12 mouse cellular contexts compared by ENCODE assay signal in the genomic region with DNA sequence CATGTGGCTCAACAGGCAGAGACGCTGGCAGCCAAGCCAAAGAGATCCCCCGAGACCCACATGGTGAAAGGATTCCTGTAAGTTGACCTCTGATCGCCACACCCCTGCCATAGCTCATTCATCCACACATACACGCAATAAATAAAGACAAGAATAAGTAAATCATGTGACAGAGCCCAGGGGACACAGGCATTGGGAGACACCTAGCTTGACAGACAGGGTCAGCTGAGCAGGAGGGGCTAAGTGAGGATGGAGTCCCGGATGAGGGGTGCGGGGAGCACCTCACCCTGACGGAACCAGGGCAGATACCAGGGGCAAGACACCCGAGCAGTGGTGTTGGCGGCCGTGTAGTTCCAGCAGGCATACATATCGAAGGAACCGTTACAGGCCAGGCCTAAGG. TPM values are rescaled to one million over a fixed set of nuclear protein-coding genes. Genes with fewer than 3 reads are reported as not detected.
A peak's percentile ranks its signal among the peaks of the same experiment; 100 is the strongest.
DNase-seq lines count a peak whose midpoint lies in the region; ATAC-seq and TF ChIP-seq lines count a peak whose summit lies in the region.
"Had no signal": no experiment of that assay in that cellular context is flagged by ENCODE, and none has a peak within 500 bp of the region (broad histone marks: within the 10 kb centered on the region; RNA-seq: fewer than 3 reads in every experiment).

No protein-coding gene starts in this region.

- H3K9me3 ChIP-seq in heart, postnatal 0 days (replicated peaks; ENCODE audit: control insufficient read depth, low read length), result no peaks in the 10 kb centered on the region
- no peaks in the 10 kb centered on the region for H3K9me3 ChIP-seq in midbrain, postnatal 0 days (ENCODE audit: low read length)
- H3K9me3 ChIP-seq in midbrain, embryonic 10.5 days (replicated peaks), result peaks cover 4% of the 10 kb centered on the region; the same call in 1 of the 2 replicates
- no peaks in the 10 kb centered on the region for H3K9me3 ChIP-seq in hindbrain, embryonic 13.5 days
- H3K9me3 ChIP-seq: neural tube, embryonic 13.5 days had no signal

- no peak overlapping the region for H3K4me3 ChIP-seq in heart, postnatal 0 days (ENCODE audit: low read depth, low read length)
- H3K4me3 ChIP-seq in midbrain, postnatal 0 days (ENCODE audit: low read depth, low read length), result no peak overlapping the region
- H3K4me3 ChIP-seq in midbrain, embryonic 10.5 days, result no peak overlapping the region
- H3K4me3 ChIP-seq in hindbrain, embryonic 13.5 days, result no peak overlapping the region
- H3K4me3 ChIP-seq in myocyte, result no peak overlapping the region
- H3K4me3 ChIP-seq: neural tube, embryonic 13.5 days had no signal

- H3K4me1 ChIP-seq in heart, postnatal 0 days (ENCODE audit: control insufficient read depth, insufficient read depth), result peaks cover 20% of the 10 kb centered on the region
- H3K4me1 ChIP-seq in midbrain, postnatal 0 days (ENCODE audit: insufficient read depth, low read length), result peaks cover 8% of the 10 kb centered on the region; the same call in 1 of the 2 replicates
- H3K4me1 ChIP-seq in midbrain, embryonic 10.5 days, result peaks cover 45% of the 10 kb centered on the region
- peaks cover 42% of the 10 kb centered on the region for H3K4me1 ChIP-seq in hindbrain, embryonic 13.5 days (replicated peaks)

- TF ChIP-seq EP300 in heart, postnatal 0 days (IDR thresholded peaks at IDR 0.05; ENCODE audit: low read depth), result no peak

- TF ChIP-seq POLR2A in myocyte (IDR thresholded peaks at IDR 0.05; ENCODE audit: insufficient read length, low read depth), result no peak

- intact Hi-C loops in heart, postnatal 10 days (cut with DNase I), result no loop called here
- intact Hi-C loops in left cerebral cortex, postnatal 14 days (cut with DNase I), result no loop called here

- 0 out of 2 replicates have a peak, but pooled peaks cover 9% of the 10 kb centered on the region for H3K27me3 ChIP-seq in heart, postnatal 0 days (ENCODE audit: control insufficient read depth, insufficient read depth, low read length)
- H3K27me3 ChIP-seq in midbrain, postnatal 0 days (ENCODE audit: insufficient read depth, low read length), result peaks cover 9% of the 10 kb centered on the region; the same call in 1 of the 2 replicates
- H3K27me3 ChIP-seq in midbrain, embryonic 10.5 days (ENCODE audit: low read depth, poor library complexity, severe bottlenecking), result peaks cover 89% of the 10 kb centered on the region
- peaks cover 62% of the 10 kb centered on the region for H3K27me3 ChIP-seq in hindbrain, embryonic 13.5 days
- no peaks in the 10 kb centered on the region for H3K27me3 ChIP-seq in myocyte (ENCODE audit: control insufficient read depth, insufficient read depth, insufficient read length)

- H3K27ac ChIP-seq in heart, postnatal 0 days (ENCODE audit: low read depth), result no peak overlapping the region
- H3K27ac ChIP-seq in midbrain, postnatal 0 days (ENCODE audit: low read depth, low read length), result no peak overlapping the region
- no peak overlapping the region for H3K27ac ChIP-seq in midbrain, embryonic 10.5 days (replicated peaks)
- H3K27ac ChIP-seq in hindbrain, embryonic 13.5 days, result no peak overlapping the region
- H3K27ac ChIP-seq: liver, embryonic 13.5 days; neural tube, embryonic 13.5 days had no signal

- H3K9ac ChIP-seq in heart, postnatal 0 days (replicated peaks; ENCODE audit: low read depth, low read length), result no peak overlapping the region
- H3K9ac ChIP-seq in midbrain, postnatal 0 days (replicated peaks; ENCODE audit: low read length, poor library complexity, severe bottlenecking), result no peak overlapping the region
- H3K9ac ChIP-seq in hindbrain, embryonic 13.5 days, result 0 out of 2 replicates have a peak overlapping the region, but pooled peaks have one; percentile 35
- H3K9ac ChIP-seq: liver, embryonic 13.5 days had no signal

- no peak for ATAC-seq in heart, postnatal 0 days (ENCODE audit: insufficient read depth, low read depth)
- ATAC-seq in midbrain, postnatal 0 days (ENCODE audit: low FRiP score), result no peak
- no peak for ATAC-seq in hindbrain, embryonic 13.5 days (ENCODE audit: low FRiP score)

- no peaks in the 10 kb centered on the region for H3K79me2 ChIP-seq in myocyte (ENCODE audit: control insufficient read depth, insufficient read depth)

- no peak for DNase-seq in heart, postnatal 0 days (ENCODE audit: low spot score)
- no peak for DNase-seq in heart, postnatal 10 days
- no peak for DNase-seq in midbrain, postnatal 0 days (ENCODE audit: low spot score)
- no peak for DNase-seq in midbrain, embryonic 10.5 days (ENCODE audit: low spot score)
- no peak for DNase-seq in left cerebral cortex, postnatal 14 days (ENCODE audit: low spot score in 2 of 2)
- no peak for DNase-seq in gastrocnemius, adult 18-20 months (ENCODE audit: low spot score)
- DNase-seq: liver, embryonic 13.5 days; right cerebral cortex, postnatal 25 days; thymus, postnatal 25 days had no signal

- peaks cover 7% of the 10 kb centered on the region; the same call in 1 of the 2 replicates for H3K36me3 ChIP-seq in heart, postnatal 0 days (replicated peaks; ENCODE audit: control insufficient read depth, insufficient read depth, low read length)
- H3K36me3 ChIP-seq in midbrain, postnatal 0 days (ENCODE audit: insufficient read depth, low read length), result no peaks in the 10 kb centered on the region
- H3K36me3 ChIP-seq in midbrain, embryonic 10.5 days, result no peaks in the 10 kb centered on the region
- no peaks in the 10 kb centered on the region for H3K36me3 ChIP-seq in hindbrain, embryonic 13.5 days
- H3K36me3 ChIP-seq in myocyte (ENCODE audit: control insufficient read depth, insufficient read depth), result no peaks in the 10 kb centered on the region
- H3K36me3 ChIP-seq: liver, embryonic 13.5 days; neural tube, embryonic 13.5 days had no signal

- H3ac ChIP-seq in myocyte (ENCODE audit: control insufficient read depth, insufficient read length), result no peak overlapping the region

- WGBS in heart, postnatal 0 days, result 43% methylated on average over 12 of the region's 12 CpGs
- WGBS in midbrain, postnatal 0 days, result 30% methylated on average over 12 of the region's 12 CpGs
- WGBS in midbrain, embryonic 10.5 days, result 30% methylated on average over 12 of the region's 12 CpGs
- WGBS in hindbrain, embryonic 13.5 days, result 24% methylated on average over 12 of the region's 12 CpGs

- TF ChIP-seq CTCF in heart, postnatal 0 days (IDR thresholded peaks at IDR 0.05; ENCODE audit: low read depth), result no peak
- no peak for TF ChIP-seq CTCF in midbrain, postnatal 0 days (IDR thresholded peaks at IDR 0.05)

- peak overlapping the region; percentile 52; the same call in 1 of the 2 replicates for H3K4me2 ChIP-seq in heart, postnatal 0 days (ENCODE audit: low read depth, low read length)
- H3K4me2 ChIP-seq in midbrain, postnatal 0 days (ENCODE audit: low read depth, low read length, poor library complexity, severe bottlenecking), result peak overlapping the region; percentile 24; the same call in 1 of the 2 replicates
- no peak overlapping the region for H3K4me2 ChIP-seq in hindbrain, embryonic 13.5 days
- H3K4me2 ChIP-seq in myocyte (ENCODE audit: low read depth), result peak overlapping the region; percentile 46
- H3K4me2 ChIP-seq: neural tube, embryonic 13.5 days had no signal

RNA-seq across cellular contexts. Expression of a gene that starts 2.2 kb away (rescaled TPM):
- 24.9 and 27.6 TPM in 2 replicates for total RNA-seq in heart, postnatal 0 days (2014; rRNA removed; ENCODE audit: low replicate concordance)
- polyA plus RNA-seq in heart, postnatal 0 days (2015; fragmentation: Nextera tagmentation; extraction: Ambion mirVana), result 5.4 and 7.0 TPM in 2 replicates
- total RNA-seq in heart, postnatal 10 days (2021), result under 1 TPM; 0.50 to 0.69 TPM
- 2.3 and 7.4 TPM in 2 replicates for total RNA-seq in midbrain, postnatal 0 days (2014; rRNA removed)
- 1.7 and 2.3 TPM in 2 replicates for polyA plus RNA-seq in midbrain, postnatal 0 days (2015; fragmentation: Nextera tagmentation; extraction: Ambion mirVana)
- polyA plus RNA-seq in midbrain, embryonic 10.5 days (2016; fragmentation: Nextera tagmentation; extraction: Ambion mirVana), result 0.60 and 1.5 TPM in 2 replicates
- 1.6 and 2.3 TPM in 2 replicates for polyA plus RNA-seq in hindbrain, embryonic 13.5 days (2015; fragmentation: Nextera tagmentation; extraction: Ambion mirVana)
- 0.48 TPM for polyA plus RNA-seq in myocyte (2012; fragmentation: generic; extraction: Trizol)
- 1 to 10 TPM; 1.6 to 2.8 TPM for total RNA-seq in left cerebral cortex, postnatal 14 days (2021)
- not detected for total RNA-seq in gastrocnemius, adult 18-20 months (2021)

RNA-seq across cellular contexts. Expression of a gene that starts 12.5 kb away (rescaled TPM):
- total RNA-seq in heart, postnatal 0 days (2014; rRNA removed; ENCODE audit: low replicate concordance), result 34.8 and 58.9 TPM in 2 replicates
- 23.7 and 26.8 TPM in 2 replicates for polyA plus RNA-seq in heart, postnatal 0 days (2015; fragmentation: Nextera tagmentation; extraction: Ambion mirVana)
- total RNA-seq in heart, postnatal 10 days (2021), result 10 to 100 TPM; 47.8 to 56.5 TPM
- 83.7 and 89.0 TPM in 2 replicates for total RNA-seq in midbrain, postnatal 0 days (2014; rRNA removed)
- polyA plus RNA-seq in midbrain, postnatal 0 days (2015; fragmentation: Nextera tagmentation; extraction: Ambion mirVana), result 13.1 and 13.4 TPM in 2 replicates
- polyA plus RNA-seq in midbrain, embryonic 10.5 days (2016; fragmentation: Nextera tagmentation; extraction: Ambion mirVana), result 4.3 and 4.8 TPM in 2 replicates
- 6.6 and 8.2 TPM in 2 replicates for polyA plus RNA-seq in hindbrain, embryonic 13.5 days (2015; fragmentation: Nextera tagmentation; extraction: Ambion mirVana)
- polyA plus RNA-seq in myocyte (2012; fragmentation: generic; extraction: Trizol), result 47.7 TPM
- total RNA-seq in left cerebral cortex, postnatal 14 days (2021), result 100 to 1,000 TPM; 167 to 183 TPM
- 10 to 100 TPM; 13.9 to 15.0 TPM for total RNA-seq in gastrocnemius, adult 18-20 months (2021)

RNA-seq across cellular contexts. Expression of a gene that starts 14.2 kb away (rescaled TPM):
- 43.5 and 45.6 TPM in 2 replicates for total RNA-seq in heart, postnatal 0 days (2014; rRNA removed; ENCODE audit: low replicate concordance)
- 84.9 and 89.8 TPM in 2 replicates for polyA plus RNA-seq in heart, postnatal 0 days (2015; fragmentation: Nextera tagmentation; extraction: Ambion mirVana)
- 10 to 100 TPM; 77.1 to 81.0 TPM for total RNA-seq in heart, postnatal 10 days (2021)
- total RNA-seq in midbrain, postnatal 0 days (2014; rRNA removed), result 31.4 and 36.7 TPM in 2 replicates
- 115 and 116 TPM in 2 replicates for polyA plus RNA-seq in midbrain, postnatal 0 days (2015; fragmentation: Nextera tagmentation; extraction: Ambion mirVana)
- 168 and 180 TPM in 2 replicates for polyA plus RNA-seq in midbrain, embryonic 10.5 days (2016; fragmentation: Nextera tagmentation; extraction: Ambion mirVana)
- 123 and 128 TPM in 2 replicates for polyA plus RNA-seq in hindbrain, embryonic 13.5 days (2015; fragmentation: Nextera tagmentation; extraction: Ambion mirVana)
- 192 TPM for polyA plus RNA-seq in myocyte (2012; fragmentation: generic; extraction: Trizol)
- total RNA-seq in left cerebral cortex, postnatal 14 days (2021), result 10 to 100 TPM; 84.3 to 88.7 TPM
- 10 to 100 TPM; 50.5 to 55.4 TPM for total RNA-seq in gastrocnemius, adult 18-20 months (2021)

RNA-seq across cellular contexts. Expression of a gene that starts 14.7 kb away (rescaled TPM):
- 4.4 and 4.9 TPM in 2 replicates for total RNA-seq in heart, postnatal 0 days (2014; rRNA removed; ENCODE audit: low replicate concordance)
- polyA plus RNA-seq in heart, postnatal 0 days (2015; fragmentation: Nextera tagmentation; extraction: Ambion mirVana), result 7.3 and 7.9 TPM in 2 replicates
- total RNA-seq in heart, postnatal 10 days (2021), result 1 to 10 TPM; 6.4 to 8.2 TPM
- 17.3 and 17.8 TPM in 2 replicates for total RNA-seq in midbrain, postnatal 0 days (2014; rRNA removed)
- polyA plus RNA-seq in midbrain, postnatal 0 days (2015; fragmentation: Nextera tagmentation; extraction: Ambion mirVana), result 30.2 and 32.5 TPM in 2 replicates
- 17.0 and 21.2 TPM in 2 replicates for polyA plus RNA-seq in midbrain, embryonic 10.5 days (2016; fragmentation: Nextera tagmentation; extraction: Ambion mirVana)
- polyA plus RNA-seq in hindbrain, embryonic 13.5 days (2015; fragmentation: Nextera tagmentation; extraction: Ambion mirVana), result 23.1 and 23.8 TPM in 2 replicates
- 7.7 TPM for polyA plus RNA-seq in myocyte (2012; fragmentation: generic; extraction: Trizol)
- 10 to 100 TPM; 19.6 to 21.9 TPM for total RNA-seq in left cerebral cortex, postnatal 14 days (2021)
- total RNA-seq in gastrocnemius, adult 18-20 months (2021), result 1 to 10 TPM; 1.9 to 2.0 TPM

RNA-seq across cellular contexts. Expression of a gene that starts 44.1 kb away (rescaled TPM):
- total RNA-seq in heart, postnatal 0 days (2014; rRNA removed; ENCODE audit: low replicate concordance), result 13.1 and 13.2 TPM in 2 replicates
- 4.9 and 6.2 TPM in 2 replicates for polyA plus RNA-seq in heart, postnatal 0 days (2015; fragmentation: Nextera tagmentation; extraction: Ambion mirVana)
- total RNA-seq in heart, postnatal 10 days (2021), result 1 to 10 TPM; 5.5 to 7.6 TPM
- 19.8 and 20.6 TPM in 2 replicates for total RNA-seq in midbrain, postnatal 0 days (2014; rRNA removed)
- polyA plus RNA-seq in midbrain, postnatal 0 days (2015; fragmentation: Nextera tagmentation; extraction: Ambion mirVana), result 9.9 and 11.6 TPM in 2 replicates
- polyA plus RNA-seq in midbrain, embryonic 10.5 days (2016; fragmentation: Nextera tagmentation; extraction: Ambion mirVana), result 17.6 and 19.4 TPM in 2 replicates
- 18.9 and 20.2 TPM in 2 replicates for polyA plus RNA-seq in hindbrain, embryonic 13.5 days (2015; fragmentation: Nextera tagmentation; extraction: Ambion mirVana)
- polyA plus RNA-seq in myocyte (2012; fragmentation: generic; extraction: Trizol), result 6.2 TPM
- total RNA-seq in left cerebral cortex, postnatal 14 days (2021), result 10 to 100 TPM; 11.5 to 12.6 TPM
- 1 to 10 TPM; 2.2 to 2.6 TPM for total RNA-seq in gastrocnemius, adult 18-20 months (2021)
